Mouse (Mus musculus): ENCODE data around the gene Cfap54. TPM values are rescaled to one million over a fixed set of nuclear protein-coding genes. Genes with fewer than 3 reads are reported as not detected.

The Cfap54 gene
- polyA plus RNA-seq, 1 experiment: 0.01 TPM

DNA sequence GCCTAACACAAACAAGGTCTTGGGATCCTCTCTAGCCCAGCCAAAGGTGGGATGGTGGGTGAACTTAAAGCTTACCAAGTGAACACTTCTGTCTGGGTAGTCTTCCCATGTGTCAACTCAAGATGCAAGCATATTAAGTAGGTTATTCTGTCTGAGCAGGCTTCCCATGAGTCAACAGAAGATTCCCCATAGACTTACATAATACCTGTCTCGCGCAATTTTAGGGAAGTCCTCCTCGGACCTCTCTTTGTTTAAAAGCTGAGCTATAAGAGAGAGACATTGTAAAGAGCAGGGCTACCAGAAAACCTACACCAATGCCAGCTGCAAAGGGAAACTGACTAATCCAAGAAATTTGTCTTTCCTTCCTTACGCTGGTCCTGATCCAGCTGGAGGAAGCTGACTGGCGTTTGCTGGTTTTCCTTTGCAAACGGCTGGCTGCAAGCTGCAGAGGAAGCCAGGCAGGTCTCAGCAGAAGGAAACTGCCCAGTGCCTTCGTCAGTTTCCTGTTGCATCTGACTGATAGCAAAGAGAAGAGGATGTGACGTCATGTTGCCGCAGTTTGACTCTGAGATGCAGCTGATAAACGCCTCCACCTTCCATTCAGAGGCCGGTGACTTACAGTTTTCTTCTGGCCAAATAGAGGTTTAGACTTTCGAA is 42.7 kb upstream of the Cfap54 start:
- TF ChIP-seq FOSL1 (IDR thresholded peaks at IDR 0.05; ENCODE audit: insufficient read depth, low read length, poor library complexity, severe bottlenecking) (no peak), MAX (IDR thresholded peaks at IDR 0.05) (no peak), MYOG (IDR thresholded peaks at IDR 0.05; ENCODE audit: control insufficient read depth, extremely low read depth, insufficient read length) (no peak), CEBPB (IDR thresholded peaks at IDR 0.05; ENCODE audit: low read depth) (no peak), CTCF (IDR thresholded peaks at IDR 0.05; ENCODE audit: control insufficient read depth, insufficient read depth, insufficient read length) (no peak), USF1 (IDR thresholded peaks at IDR 0.05; ENCODE audit: low read depth) (no peak), MYOD1 (IDR thresholded peaks at IDR 0.05; ENCODE audit: control insufficient read depth, insufficient read length, low read depth) (no peak)
- H3K4me3 ChIP-seq (ENCODE audit: insufficient read depth, poor library complexity, severe bottlenecking): no peak overlapping the region
- no peaks in the 10 kb centered on the region for H3K27me3 ChIP-seq (ENCODE audit: control insufficient read depth, insufficient read depth, insufficient read length)
- H3ac ChIP-seq (ENCODE audit: control insufficient read depth, insufficient read length, low read depth): no peak overlapping the region
- no peaks in the 10 kb centered on the region for H3K36me3 ChIP-seq (ENCODE audit: control insufficient read depth, insufficient read depth)
- H3K79me3 ChIP-seq (ENCODE audit: low read depth): no peaks in the 10 kb centered on the region
- H3K79me2 ChIP-seq (ENCODE audit: control insufficient read depth, insufficient read depth): no peaks in the 10 kb centered on the region

DNA sequence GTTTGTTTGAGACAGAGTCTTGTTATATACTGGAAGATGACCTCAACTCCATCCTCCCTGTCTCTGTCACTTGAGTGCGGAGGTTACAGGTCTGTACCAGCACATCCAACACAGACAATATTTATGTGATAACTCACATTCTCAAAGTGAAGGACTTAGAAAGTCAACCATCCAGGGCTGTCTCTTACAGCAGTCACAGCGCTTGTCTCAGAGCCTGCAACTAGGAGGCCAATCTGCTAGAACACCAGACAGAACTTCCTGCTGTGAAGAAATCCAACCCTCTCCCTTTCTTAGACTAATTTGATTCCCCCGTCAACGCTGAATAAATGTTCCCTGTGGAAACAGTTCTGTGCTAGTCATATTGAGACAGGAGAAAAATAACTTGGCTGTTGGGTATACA is 41.9 kb upstream of the Cfap54 start:
- Histone ChIP-seq H3K27me3 (ENCODE audit: control insufficient read depth, insufficient read depth, insufficient read length) (no peaks in the 10 kb centered on the region), H3ac (ENCODE audit: control insufficient read depth, insufficient read length, low read depth) (no peak overlapping the region), H3K4me3 (ENCODE audit: insufficient read depth, poor library complexity, severe bottlenecking) (no peak overlapping the region), H3K79me3 (ENCODE audit: low read depth) (no peaks in the 10 kb centered on the region), H3K79me2 (ENCODE audit: control insufficient read depth, insufficient read depth) (no peaks in the 10 kb centered on the region), H3K36me3 (ENCODE audit: control insufficient read depth, insufficient read depth) (no peaks in the 10 kb centered on the region)
- TF ChIP-seq MYOG (IDR thresholded peaks at IDR 0.05; ENCODE audit: control insufficient read depth, extremely low read depth, insufficient read length): no peak
- TF ChIP-seq MYOD1 (IDR thresholded peaks at IDR 0.05; ENCODE audit: control insufficient read depth, insufficient read length, low read depth): no peak
- TF ChIP-seq USF1 (IDR thresholded peaks at IDR 0.05; ENCODE audit: low read depth): no peak
- TF ChIP-seq FOSL1 (IDR thresholded peaks at IDR 0.05; ENCODE audit: insufficient read depth, low read length, poor library complexity, severe bottlenecking): no peak
- TF ChIP-seq MAX (IDR thresholded peaks at IDR 0.05): no peak
- no peak for TF ChIP-seq CTCF (IDR thresholded peaks at IDR 0.05; ENCODE audit: control insufficient read depth, insufficient read depth, insufficient read length)
- TF ChIP-seq CEBPB (IDR thresholded peaks at IDR 0.05; ENCODE audit: low read depth): no peak

DNA sequence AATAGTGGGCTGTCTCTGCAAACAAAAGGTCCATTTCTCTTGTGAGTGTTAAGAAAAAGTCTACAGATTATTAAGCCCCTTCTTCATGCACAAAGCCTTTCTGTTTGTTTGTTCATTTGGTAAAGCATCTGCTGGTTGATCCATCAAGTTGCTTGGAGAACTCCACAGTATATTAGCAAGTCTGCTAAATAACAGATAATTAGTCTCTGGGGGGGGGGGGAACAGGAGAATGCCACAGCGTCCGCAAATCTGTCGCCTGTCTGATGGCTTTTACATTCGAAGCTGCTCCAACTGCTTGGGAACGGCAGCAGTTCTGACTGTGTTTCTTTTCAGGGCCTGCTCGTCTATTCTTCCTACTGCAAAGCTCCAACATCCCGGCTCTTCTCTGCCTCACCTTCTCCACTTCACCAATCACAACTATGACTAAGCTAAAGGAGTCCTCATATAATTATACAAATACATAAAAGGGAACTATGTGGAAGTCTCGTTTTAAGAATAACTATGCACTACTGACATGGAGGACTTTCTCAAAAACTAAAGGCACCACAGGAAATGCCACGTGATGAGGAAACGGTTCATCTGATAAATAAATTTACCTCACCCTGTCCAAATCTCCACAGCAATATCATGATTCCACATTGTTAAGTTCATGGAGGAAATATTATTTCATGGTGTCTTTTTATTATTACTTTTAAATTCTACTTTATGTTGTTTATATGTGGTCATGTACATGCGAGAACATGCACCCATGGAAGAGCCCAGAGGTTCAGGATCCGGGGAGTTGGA is 41.2 kb upstream of the Cfap54 start:
- Histone ChIP-seq H3K27me3 (ENCODE audit: control insufficient read depth, insufficient read depth, insufficient read length) (no peaks in the 10 kb centered on the region), H3K79me3 (ENCODE audit: low read depth) (no peaks in the 10 kb centered on the region), H3K79me2 (ENCODE audit: control insufficient read depth, insufficient read depth) (no peaks in the 10 kb centered on the region), H3K4me3 (ENCODE audit: insufficient read depth, poor library complexity, severe bottlenecking) (no peak overlapping the region), H3K36me3 (ENCODE audit: control insufficient read depth, insufficient read depth) (no peaks in the 10 kb centered on the region), H3ac (ENCODE audit: control insufficient read depth, insufficient read length, low read depth) (no peak overlapping the region)
- TF ChIP-seq MAX (IDR thresholded peaks at IDR 0.05) (no peak), CTCF (IDR thresholded peaks at IDR 0.05; ENCODE audit: control insufficient read depth, insufficient read depth, insufficient read length) (no peak), MYOG (IDR thresholded peaks at IDR 0.05; ENCODE audit: control insufficient read depth, extremely low read depth, insufficient read length) (no peak), USF1 (IDR thresholded peaks at IDR 0.05; ENCODE audit: low read depth) (no peak), FOSL1 (IDR thresholded peaks at IDR 0.05; ENCODE audit: insufficient read depth, low read length, poor library complexity, severe bottlenecking) (no peak), MYOD1 (IDR thresholded peaks at IDR 0.05; ENCODE audit: control insufficient read depth, insufficient read length, low read depth) (no peak), CEBPB (IDR thresholded peaks at IDR 0.05; ENCODE audit: low read depth) (no peak)

DNA sequence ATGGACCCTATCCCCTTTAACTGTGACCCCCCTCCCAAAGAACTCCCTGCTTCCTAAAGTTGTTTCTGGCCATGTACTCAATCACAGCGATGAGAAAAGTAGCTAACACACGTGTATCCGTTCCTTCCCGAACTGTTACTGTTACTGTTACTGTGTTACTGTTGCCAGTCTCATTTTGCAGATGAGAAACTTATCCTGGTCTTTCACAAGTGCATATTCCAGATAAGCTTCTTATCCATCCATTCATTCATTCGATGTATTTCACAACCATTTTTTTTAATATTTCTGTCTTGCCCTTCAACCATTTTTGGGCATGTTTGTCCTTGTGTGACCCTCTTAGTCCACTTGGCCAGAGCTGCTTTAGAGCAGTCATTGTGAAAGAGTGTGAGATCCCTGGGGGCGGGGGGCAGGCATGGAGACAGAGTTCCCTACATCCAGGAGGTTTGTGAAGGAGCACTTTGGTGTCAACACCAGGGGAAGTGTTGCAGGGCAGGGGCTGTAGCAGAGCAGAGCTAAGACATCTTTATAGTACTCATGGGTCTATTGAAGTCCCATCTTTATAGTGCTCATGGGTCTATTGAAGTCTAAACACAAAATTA is 39.9 kb upstream of the Cfap54 start:
- H3K79me3 ChIP-seq (ENCODE audit: low read depth): no peaks in the 10 kb centered on the region
- no peaks in the 10 kb centered on the region for H3K36me3 ChIP-seq (ENCODE audit: control insufficient read depth, insufficient read depth)
- H3K79me2 ChIP-seq (ENCODE audit: control insufficient read depth, insufficient read depth): no peaks in the 10 kb centered on the region
- H3K27me3 ChIP-seq (ENCODE audit: control insufficient read depth, insufficient read depth, insufficient read length): no peaks in the 10 kb centered on the region
- TF ChIP-seq CEBPB (IDR thresholded peaks at IDR 0.05; ENCODE audit: low read depth) (no peak), FOSL1 (IDR thresholded peaks at IDR 0.05; ENCODE audit: insufficient read depth, low read length, poor library complexity, severe bottlenecking) (no peak), MAX (IDR thresholded peaks at IDR 0.05) (no peak), MYOD1 (IDR thresholded peaks at IDR 0.05; ENCODE audit: control insufficient read depth, insufficient read length, low read depth) (no peak), CTCF (IDR thresholded peaks at IDR 0.05; ENCODE audit: control insufficient read depth, insufficient read depth, insufficient read length) (no peak), USF1 (IDR thresholded peaks at IDR 0.05; ENCODE audit: low read depth) (no peak), MYOG (IDR thresholded peaks at IDR 0.05; ENCODE audit: control insufficient read depth, extremely low read depth, insufficient read length) (no peak)
- no peak overlapping the region for H3K4me3 ChIP-seq (ENCODE audit: insufficient read depth, poor library complexity, severe bottlenecking)
- no peak overlapping the region for H3ac ChIP-seq (ENCODE audit: control insufficient read depth, insufficient read length, low read depth)

DNA sequence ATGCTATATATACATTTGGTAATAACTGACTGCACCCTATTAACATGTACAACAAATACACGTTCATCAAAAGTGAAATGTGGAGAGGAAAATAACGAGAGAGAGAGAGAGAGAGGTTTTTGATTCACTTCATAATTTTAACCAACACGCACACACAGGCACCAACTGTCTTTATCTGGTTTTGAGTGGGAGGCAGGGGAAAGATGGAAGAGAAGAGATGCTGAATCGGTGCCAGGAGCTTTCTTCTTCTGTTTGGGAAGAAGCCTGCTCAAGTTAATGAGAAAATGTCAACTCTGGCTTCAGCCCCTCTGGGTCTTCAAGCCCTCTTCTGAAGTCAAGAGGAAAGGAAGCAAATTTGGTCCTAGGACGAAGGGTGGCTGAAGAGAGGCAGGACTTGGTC is 38.4 kb upstream of the Cfap54 start:
- no peak overlapping the region for H3ac ChIP-seq (ENCODE audit: control insufficient read depth, insufficient read length, low read depth)
- H3K27me3 ChIP-seq (ENCODE audit: control insufficient read depth, insufficient read depth, insufficient read length): no peaks in the 10 kb centered on the region
- TF ChIP-seq CEBPB (IDR thresholded peaks at IDR 0.05; ENCODE audit: low read depth): no peak
- no peak for TF ChIP-seq MAX (IDR thresholded peaks at IDR 0.05)
- no peak for TF ChIP-seq MYOG (IDR thresholded peaks at IDR 0.05; ENCODE audit: control insufficient read depth, extremely low read depth, insufficient read length)
- TF ChIP-seq MYOD1 (IDR thresholded peaks at IDR 0.05; ENCODE audit: control insufficient read depth, insufficient read length, low read depth): no peak
- TF ChIP-seq FOSL1 (IDR thresholded peaks at IDR 0.05; ENCODE audit: insufficient read depth, low read length, poor library complexity, severe bottlenecking): no peak
- TF ChIP-seq CTCF (IDR thresholded peaks at IDR 0.05; ENCODE audit: control insufficient read depth, insufficient read depth, insufficient read length): no peak
- TF ChIP-seq USF1 (IDR thresholded peaks at IDR 0.05; ENCODE audit: low read depth): no peak
- H3K79me3 ChIP-seq (ENCODE audit: low read depth): no peaks in the 10 kb centered on the region
- H3K36me3 ChIP-seq (ENCODE audit: control insufficient read depth, insufficient read depth): no peaks in the 10 kb centered on the region
- no peak overlapping the region for H3K4me3 ChIP-seq (ENCODE audit: insufficient read depth, poor library complexity, severe bottlenecking)
- H3K79me2 ChIP-seq (ENCODE audit: control insufficient read depth, insufficient read depth): no peaks in the 10 kb centered on the region

All from C2C12 (cell line).